Mouse (Mus musculus) thymus, adult 2 months (tissue): ENCODE measurements around the gene Pik3r2. TPM values are rescaled to one million over a fixed set of nuclear protein-coding genes. Genes with fewer than 3 reads are reported as not detected.
A peak's percentile ranks its signal among the peaks of the same experiment; 100 is the strongest.

Experiments
- DNase-seq: peaks from one replicate; pipeline ENCODE4 v3.0.0; 2021
- H3K27ac ChIP-seq: fragments of 200-500 bp; 2 replicates; pipeline ENCODE4 v1.5.1; 2012; ENCODE audit warnings: low read length, control low read depth; ENCODE audit not compliant: control insufficient read depth, insufficient read depth
- H3K27me3 ChIP-seq: fragments of 200-500 bp; 2 replicates; pipeline ENCODE4 v1.6.1; 2012; ENCODE audit warnings: mild to moderate bottlenecking, low read length, moderate library complexity, mixed read lengths; ENCODE audit not compliant: control insufficient read depth, insufficient read depth
- H3K36me3 ChIP-seq: fragments of 200-500 bp; 2 replicates; pipeline ENCODE4 v1.6.1; 2012; ENCODE audit warnings: mild to moderate bottlenecking, low read length, moderate library complexity; ENCODE audit not compliant: control insufficient read depth, insufficient read depth
- H3K4me1 ChIP-seq: fragments of 200-500 bp; replicated peaks from 2 replicates; pipeline ENCODE4 v1.6.1; 2012; ENCODE audit warnings: low read length; ENCODE audit not compliant: control insufficient read depth, insufficient read depth
- H3K4me3 ChIP-seq: fragments of 200-500 bp; 2 replicates; pipeline ENCODE4 v1.5.1; 2012; ENCODE audit warnings: mild to moderate bottlenecking, low read length, control low read depth, moderate library complexity; ENCODE audit not compliant: control insufficient read depth, insufficient read depth
- CTCF ChIP-seq: fragments of 200-500 bp; IDR thresholded peaks from 2 replicates; pipeline ENCODE4 v1.5.1; 2012; ENCODE audit warnings: mild to moderate bottlenecking, control low read depth, low read length, moderate library complexity, borderline replicate concordance; ENCODE audit not compliant: control insufficient read depth, poor library complexity, insufficient read depth; ENCODE audit errors: extremely low read depth
- POLR2A ChIP-seq: fragments of 200-500 bp; IDR thresholded peaks from 2 replicates; pipeline ENCODE4 v1.6.1; 2012; ENCODE audit warnings: mild to moderate bottlenecking, low read length, control low read depth, moderate library complexity; ENCODE audit not compliant: control insufficient read depth, poor library complexity, insufficient read depth; ENCODE audit errors: extremely low read depth
- WGBS: fragments of 180-500 bp; shearing (Covaris S2); methylation state at CpG from one replicate; pipeline ENCODE4 v1.1.7; 2018; 5-methylcytosine and 5-hydroxymethylcytosine counted together
- polyA plus RNA-seq: library from polyadenylated mRNA; depleted of rRNA; stranded (reverse); fragments of >200 nt; gene quantifications from 2 replicates; pipeline ENCODE4 v1.2.3, GENCODE M21; 2012; rRNA removed

Gene Pik3r2
- polyA plus RNA-seq, 1 experiment, result 136 TPM

- H3K27me3 ChIP-seq, result no peaks in the 10 kb centered on the region
- no peak overlapping the region for H3K27ac ChIP-seq
- no peak overlapping the region for H3K4me3 ChIP-seq
- TF ChIP-seq POLR2A (no peak), CTCF (no peak)
- H3K4me1 ChIP-seq, result no peaks in the 10 kb centered on the region
- H3K36me3 ChIP-seq, result no peaks in the 10 kb centered on the region
- DNase-seq, result no peak
- WGBS, result 92% methylated on average over 8 of the region's 8 CpGs
These were observed 54.9 kb downstream of the Pik3r2 start for GRCm38 (mm10) chr8:70721601-70722000.

GRCm38 (mm10) chr8:70720739-70721138, 55.8 kb downstream of the Pik3r2 start:
- Histone ChIP-seq H3K36me3 (no peaks in the 10 kb centered on the region), H3K27me3 (no peaks in the 10 kb centered on the region), H3K4me3 (no peak overlapping the region), H3K4me1 (no peaks in the 10 kb centered on the region), H3K27ac (no peak overlapping the region)
- peak; percentile 70 for DNase-seq
- WGBS, result 11% methylated on average over 3 of the region's 3 CpGs
- TF ChIP-seq CTCF (peak; percentile 65; the same call in 1 of the 2 replicates), POLR2A (no peak)

DNA sequence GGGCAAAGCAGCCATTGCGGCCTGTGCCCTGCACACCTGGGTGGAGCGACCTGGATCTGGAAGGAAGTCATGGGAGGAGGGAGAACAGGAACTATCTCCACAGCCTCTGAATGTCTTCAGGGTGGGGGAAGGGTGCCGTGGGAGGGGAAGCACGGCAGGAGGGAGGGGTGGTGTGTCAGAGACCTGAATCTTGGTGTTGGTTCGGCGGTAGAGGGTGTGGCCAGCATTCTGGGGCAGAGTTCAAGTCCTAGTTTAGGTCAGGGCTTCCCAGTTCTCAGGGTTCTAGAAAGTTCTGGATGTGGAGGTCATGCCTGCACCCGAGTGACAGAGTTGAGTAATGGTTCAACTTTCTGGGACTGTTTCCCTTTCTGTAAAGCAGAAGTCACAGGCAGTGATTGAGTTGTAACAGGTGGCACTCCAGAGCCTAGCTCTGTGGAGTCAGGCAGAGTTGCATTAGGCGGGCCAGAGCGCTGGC, 56.7 kb downstream of the Pik3r2 start:
- WGBS, result 29% methylated on average over 9 of the region's 9 CpGs
- DNase-seq, result no peak
- H3K36me3 ChIP-seq, result no peaks in the 10 kb centered on the region
- H3K4me3 ChIP-seq, result no peak overlapping the region
- H3K4me1 ChIP-seq, result no peaks in the 10 kb centered on the region
- no peaks in the 10 kb centered on the region for H3K27me3 ChIP-seq
- no peak overlapping the region for H3K27ac ChIP-seq
- TF ChIP-seq CTCF, result no peak
- TF ChIP-seq POLR2A, result no peak

GRCm38 (mm10) chr8:70718297-70718696, 58.2 kb downstream of the Pik3r2 start, which contains the start of gene Gm3336:
Gene Gm3336, plus strand, starts transcription at chr8:70718543.
- no peaks in the 10 kb centered on the region for H3K36me3 ChIP-seq
- peak; percentile 85 for DNase-seq
- TF ChIP-seq POLR2A (no peak), CTCF (peak; percentile 97)
- no peaks in the 10 kb centered on the region for H3K4me1 ChIP-seq
- no peaks in the 10 kb centered on the region for H3K27me3 ChIP-seq
- WGBS, result 2% methylated on average over 19 of the region's 19 CpGs
- H3K27ac ChIP-seq, result no peak within 1 kb of the TSS
- H3K4me3 ChIP-seq, result no peak within 1 kb of the TSS

Other genes with a start within 250 kb of the Pik3r2 start
- 613 and 640 TPM in 2 replicates for gene Fkbp8, start 249.0 kb downstream of the Pik3r2 start, polyA plus RNA-seq
- gene Kxd1, start 248.8 kb downstream of the Pik3r2 start, polyA plus RNA-seq, result 72.7 and 86.7 TPM in 2 replicates
- gene Ell, start 237.3 kb downstream of the Pik3r2 start, polyA plus RNA-seq, result 40.2 and 42.6 TPM in 2 replicates
- gene Isyna1, start 182.3 kb downstream of the Pik3r2 start, polyA plus RNA-seq, result 185 and 201 TPM in 2 replicates
- 392 and 506 TPM in 2 replicates for gene Ssbp4, start 167.8 kb downstream of the Pik3r2 start, polyA plus RNA-seq
- 15.3 and 18.5 TPM in 2 replicates for gene Lrrc25, start 160.6 kb downstream of the Pik3r2 start, polyA plus RNA-seq
- 6.7 and 7.5 TPM in 2 replicates for gene Gdf15, start 144.3 kb downstream of the Pik3r2 start, polyA plus RNA-seq
- gene Pgpep1, start 116.3 kb downstream of the Pik3r2 start, polyA plus RNA-seq, result 40.7 and 41.9 TPM in 2 replicates
- gene Lsm4, start 103.5 kb downstream of the Pik3r2 start, polyA plus RNA-seq, result 192 and 199 TPM in 2 replicates
- gene Jund, start 77.8 kb downstream of the Pik3r2 start, polyA plus RNA-seq, result 540 and 792 TPM in 2 replicates
- 0.19 and 0.28 TPM in 2 replicates for gene Iqcn, start 73.3 kb downstream of the Pik3r2 start, polyA plus RNA-seq
- 0.48 and 0.50 TPM in 2 replicates for gene Gm3336, start 58.2 kb downstream of the Pik3r2 start, polyA plus RNA-seq
- gene Pde4c, start 53.0 kb downstream of the Pik3r2 start, polyA plus RNA-seq, result 4.9 and 6.2 TPM in 2 replicates
- 17.8 and 20.8 TPM in 2 replicates for gene Rab3a, start 22.0 kb downstream of the Pik3r2 start, polyA plus RNA-seq
- 72.9 and 103 TPM in 2 replicates for gene Mpv17l2, start 15.8 kb downstream of the Pik3r2 start, polyA plus RNA-seq
- 615 and 696 TPM in 2 replicates for gene Mast3, start 28.3 kb upstream of the Pik3r2 start, polyA plus RNA-seq
- 48.6 and 53.4 TPM in 2 replicates for gene Il12rb1, start 31.7 kb upstream of the Pik3r2 start, polyA plus RNA-seq
- gene Arrdc2, start 63.0 kb upstream of the Pik3r2 start, polyA plus RNA-seq, result 75.4 and 77.4 TPM in 2 replicates
- gene Kcnn1, start 86.5 kb upstream of the Pik3r2 start, polyA plus RNA-seq, result 4.2 and 6.4 TPM in 2 replicates
- 51.8 and 53.4 TPM in 2 replicates for gene Ccdc124, start 97.2 kb upstream of the Pik3r2 start, polyA plus RNA-seq
- gene Slc5a5, start 116.0 kb upstream of the Pik3r2 start, polyA plus RNA-seq, result 0.80 and 1.4 TPM in 2 replicates
- 7,420 and 8,337 TPM in 2 replicates for gene Rpl18a, start 120.7 kb upstream of the Pik3r2 start, polyA plus RNA-seq
- 145 and 151 TPM in 2 replicates for gene Map1s, start 129.2 kb upstream of the Pik3r2 start, polyA plus RNA-seq